Mouse (Mus musculus): ENCODE measurements around the gene Glud1. TPM values are rescaled to one million over a fixed set of nuclear protein-coding genes. Genes with fewer than 3 reads are reported as not detected.

The Glud1 gene
- 100 to 1,000 TPM; 130 to 141 TPM for total RNA-seq (2021)

DNA sequence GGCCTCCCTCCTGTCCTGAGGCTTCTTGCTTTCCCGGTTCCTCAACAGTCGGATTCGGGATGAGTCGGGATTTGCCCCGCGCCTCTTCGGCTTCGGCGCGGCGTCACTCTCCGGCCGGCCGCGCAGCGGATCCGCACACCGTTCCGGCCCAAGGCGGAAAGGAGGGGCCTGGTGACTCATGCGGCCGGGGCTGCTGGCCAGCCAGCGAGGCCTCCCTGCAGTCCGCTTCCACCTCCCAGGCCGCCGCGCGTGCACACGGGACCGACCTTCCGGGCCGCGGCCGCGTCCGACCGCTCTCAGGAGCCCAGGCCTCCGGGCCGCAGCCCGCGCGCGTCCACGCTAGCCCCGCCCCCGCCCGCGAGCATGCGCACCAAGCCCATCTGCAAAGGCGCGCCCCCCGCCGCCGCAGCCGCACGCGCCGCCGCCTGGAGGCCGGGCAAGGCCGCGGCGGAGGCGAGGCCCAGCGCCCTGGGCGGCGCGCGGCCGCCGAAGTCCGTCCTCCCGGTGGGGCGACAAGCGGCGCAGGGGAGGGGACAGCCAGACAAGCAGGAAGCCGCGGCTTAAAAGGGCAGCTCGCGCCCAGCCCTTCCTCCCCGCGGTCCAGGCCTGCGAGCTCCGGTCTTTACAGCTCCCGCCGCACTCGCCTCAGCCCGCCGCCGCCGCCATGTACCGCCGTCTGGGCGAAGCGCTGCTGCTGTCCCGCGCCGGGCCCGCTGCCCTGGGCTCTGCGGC, at the start of gene Glud1, which contains the start of gene Shld2:
Gene Glud1 (plus strand): TSS at position 494 of the 732 bp plus-strand sequence.
Gene Shld2 (minus strand): TSS at position 260 of the 732 bp plus-strand sequence.
- DNase-seq = peak; percentile 96 to 98
- intact Hi-C loops (cut with DNase I) = loop anchor here (2.0 to 5.0 kb wide), 3 partner anchors 38 to 192 kb away; partner anchors contain the start of gene Bmpr1a

GRCm38 (mm10) chr14:34268046-34268445, 42.5 kb upstream of the Glud1 start:
- intact Hi-C loops (cut with DNase I) = no loop called here

GRCm38 (mm10) chr14:34273280-34273679, 37.2 kb upstream of the Glud1 start:
- peak in 1 of 2 experiments; percentile 6 for DNase-seq
- intact Hi-C loops (cut with DNase I) = loop anchor here (1.0 to 10.0 kb wide), 4 partner anchors 39 to 282 kb away; partner anchors contain the start of genes Glud1 and Shld2

More at GRCm38 (mm10) chr14:34268046-34268445, 42.5 kb upstream of the Glud1 start:
- no peak for DNase-seq

DNA sequence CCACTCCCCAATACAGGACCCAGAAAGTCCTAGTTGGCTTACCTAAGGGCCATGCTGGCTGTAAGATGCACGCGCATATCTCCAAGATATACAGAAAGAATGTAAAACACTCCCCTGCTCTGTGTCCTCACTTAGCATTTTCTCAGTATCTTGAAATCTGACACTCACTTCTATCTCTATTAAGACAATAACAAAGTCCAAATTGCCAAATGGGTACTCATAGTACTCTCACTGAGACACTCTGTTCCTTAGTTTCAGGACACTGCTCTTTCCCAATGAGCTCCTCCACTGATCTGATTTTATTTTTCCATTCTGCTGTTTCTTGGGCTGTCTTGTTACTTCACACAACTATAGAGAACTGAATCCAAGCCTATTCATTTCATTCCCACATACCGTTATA, 36.4 kb upstream of the Glud1 start:
- no peak for DNase-seq
- intact Hi-C loops (cut with DNase I) = loop anchor here (5.0 to 10.0 kb wide), 2 partner anchors 38 to 281 kb away; partner anchors contain the start of genes Glud1 and Shld2

GRCm38 (mm10) chr14:34275225-34275624, 35.3 kb upstream of the Glud1 start:
- intact Hi-C loops (cut with DNase I) = loop anchor here (10.0 kb wide), 1 partner anchor 280 kb away; no protein-coding TSS in a partner anchor
- no peak for DNase-seq

DNA sequence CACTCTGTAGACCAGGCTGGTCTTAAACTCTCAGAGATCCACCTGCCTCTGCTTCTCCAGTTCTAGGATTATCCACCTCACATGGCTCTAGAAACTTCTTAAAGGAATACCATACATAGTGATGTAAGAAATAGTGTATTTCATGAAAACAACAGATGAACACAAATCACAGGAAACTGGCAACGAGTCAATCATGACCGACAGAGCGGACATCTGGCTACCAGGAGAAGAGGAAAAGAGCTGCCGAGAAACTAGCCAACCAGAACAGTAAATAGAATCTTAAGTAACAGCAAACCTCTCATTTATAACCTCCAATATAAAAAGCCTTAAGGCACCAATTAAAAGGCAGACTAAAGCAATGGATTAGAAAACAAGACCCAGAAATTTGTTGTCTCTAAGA, 30.8 kb upstream of the Glud1 start:
- intact Hi-C loops (cut with DNase I) = loop anchor here (10.0 kb wide), 1 partner anchor 275 kb away; no protein-coding TSS in a partner anchor

GRCm38 (mm10) chr14:34280798-34281197, 29.7 kb upstream of the Glud1 start:
- intact Hi-C loops (cut with DNase I) = no loop called here

More for the DNA sequence above, 30.8 kb upstream of the Glud1 start:
- no peak for DNase-seq

DNA sequence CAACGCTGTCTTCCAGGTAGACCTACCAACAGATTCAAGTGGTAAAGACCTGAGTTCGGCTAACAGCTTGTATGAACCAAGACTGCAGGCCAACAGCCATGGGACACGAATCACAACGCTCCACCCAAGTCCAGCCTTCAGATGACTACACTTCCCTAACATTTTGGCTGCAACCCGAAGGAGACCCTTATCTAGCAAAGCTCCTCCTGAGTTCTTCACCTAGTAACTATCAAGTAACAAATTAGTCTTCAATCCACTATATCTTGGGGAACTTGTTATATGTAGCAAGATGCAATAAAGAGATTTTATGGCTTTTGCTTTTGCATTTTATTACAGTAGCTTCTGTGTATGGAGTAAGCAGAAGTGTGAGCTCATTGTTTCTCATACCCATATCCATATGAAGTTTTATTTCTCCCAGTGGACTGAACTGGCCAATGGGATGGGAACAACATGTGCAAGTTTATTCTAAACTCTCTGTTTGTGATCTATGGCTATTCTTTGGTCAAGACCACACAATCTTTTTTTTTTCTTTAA, 28.7 kb upstream of the Glud1 start:
- intact Hi-C loops (cut with DNase I) = no loop called here
- DNase-seq = no peak

More at GRCm38 (mm10) chr14:34280798-34281197, 29.7 kb upstream of the Glud1 start:
- DNase-seq = no peak

DNA sequence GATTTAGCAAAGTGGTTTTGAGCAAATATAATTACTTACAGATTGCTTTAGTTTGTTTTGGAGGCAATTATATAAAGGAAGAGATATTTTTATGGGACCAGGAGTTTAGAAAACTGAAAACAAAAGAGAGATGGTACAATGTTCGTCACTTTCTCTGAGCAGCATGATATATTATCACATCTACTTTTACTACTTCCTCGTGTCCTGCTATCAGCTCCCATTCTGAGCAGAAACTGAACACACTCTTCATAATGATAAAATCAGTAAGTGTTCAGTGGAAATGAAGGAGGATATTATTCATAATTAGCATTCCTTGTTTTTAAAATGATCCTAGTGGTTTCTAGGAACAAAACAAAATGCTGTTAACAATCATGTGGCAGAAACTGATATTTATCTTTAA, 22.1 kb upstream of the Glud1 start:
- intact Hi-C loops (cut with DNase I) = no loop called here
- no peak for DNase-seq

DNA sequence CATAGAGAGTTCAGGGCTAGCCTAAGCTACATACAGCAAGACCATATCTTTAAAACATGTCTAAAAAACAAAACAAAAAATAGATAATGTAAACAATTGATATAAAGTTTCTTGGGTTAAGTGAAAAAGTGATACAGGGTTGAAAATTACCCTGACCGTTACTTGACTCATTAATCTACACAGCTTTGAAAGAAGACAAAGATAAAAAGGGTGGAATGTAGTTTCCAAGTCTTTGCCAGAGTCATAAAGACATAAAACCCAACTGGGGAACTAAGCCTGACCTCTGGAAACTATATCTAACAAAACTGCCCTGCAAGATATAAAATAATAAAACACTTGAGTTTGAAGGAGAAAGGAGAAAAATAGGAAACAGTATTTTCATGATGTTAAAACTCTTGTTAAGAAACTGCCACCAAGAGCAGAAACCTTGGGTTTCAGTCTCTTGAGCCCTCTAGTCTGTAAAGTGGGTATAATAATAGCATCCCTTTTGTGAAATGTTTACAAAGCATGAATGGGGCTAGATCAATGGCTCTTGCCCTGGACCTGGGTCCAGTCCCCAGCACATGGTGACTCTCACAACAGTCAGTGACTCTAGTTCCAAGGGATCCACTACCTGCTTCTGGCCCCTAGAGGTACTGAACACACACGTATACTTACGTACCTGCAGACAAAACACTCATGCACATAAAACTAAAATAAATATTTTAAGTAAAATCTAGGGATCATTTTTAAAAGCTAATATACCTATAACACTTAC, 21.1 kb upstream of the Glud1 start:
- no peak for DNase-seq
- intact Hi-C loops (cut with DNase I) = no loop called here

DNA sequence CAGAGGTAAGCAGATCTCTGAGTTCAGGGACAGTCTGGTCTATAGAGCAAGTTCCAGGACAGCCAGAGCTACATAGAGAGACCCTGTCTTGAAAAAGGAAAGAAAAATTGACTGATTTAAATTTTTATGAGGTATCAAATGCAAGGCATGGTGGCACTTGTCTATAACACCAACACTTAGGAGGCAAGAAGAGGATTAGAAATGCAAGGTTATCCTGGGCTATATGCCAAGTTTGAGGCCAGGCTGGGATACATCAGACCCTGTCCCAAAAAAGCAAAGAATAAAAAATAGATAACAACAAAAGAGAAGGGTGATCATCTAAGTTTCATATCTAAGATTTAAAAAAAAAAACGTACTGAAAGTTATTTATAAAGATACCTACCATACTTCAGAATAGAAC, 20.3 kb upstream of the Glud1 start:
- no peak for DNase-seq
- intact Hi-C loops (cut with DNase I) = no loop called here

GRCm38 (mm10) chr14:34293641-34294040, 16.9 kb upstream of the Glud1 start:
- no peak for DNase-seq
- intact Hi-C loops (cut with DNase I) = no loop called here

DNA sequence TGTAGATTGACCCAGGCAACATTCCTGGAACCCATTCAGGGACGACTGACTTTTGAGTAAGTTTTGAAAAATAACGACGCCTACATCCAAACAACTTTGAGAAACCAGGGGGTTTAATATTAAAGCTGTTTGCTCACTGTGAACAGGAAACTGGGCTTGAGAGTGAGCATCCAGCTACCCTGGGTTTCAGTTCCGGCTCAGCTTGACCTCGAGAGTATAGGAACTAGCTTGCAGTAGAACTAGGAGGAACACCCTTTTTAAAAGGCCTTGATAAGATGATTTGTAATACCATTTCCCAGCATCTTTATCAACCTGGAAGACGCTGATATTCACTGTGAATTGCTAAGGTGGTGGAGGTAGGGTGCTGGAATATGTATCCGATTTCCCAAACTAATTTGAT, 14.2 kb upstream of the Glud1 start:
- intact Hi-C loops (cut with DNase I) = no loop called here
- DNase-seq = no peak

GRCm38 (mm10) chr14:34297038-34297437, 13.5 kb upstream of the Glud1 start:
- intact Hi-C loops (cut with DNase I) = no loop called here
- no peak for DNase-seq

- no peak for DNase-seq
- intact Hi-C loops (cut with DNase I) = no loop called here
Observed at GRCm38 (mm10) chr14:34297634-34298033, 12.9 kb upstream of the Glud1 start.

DNA sequence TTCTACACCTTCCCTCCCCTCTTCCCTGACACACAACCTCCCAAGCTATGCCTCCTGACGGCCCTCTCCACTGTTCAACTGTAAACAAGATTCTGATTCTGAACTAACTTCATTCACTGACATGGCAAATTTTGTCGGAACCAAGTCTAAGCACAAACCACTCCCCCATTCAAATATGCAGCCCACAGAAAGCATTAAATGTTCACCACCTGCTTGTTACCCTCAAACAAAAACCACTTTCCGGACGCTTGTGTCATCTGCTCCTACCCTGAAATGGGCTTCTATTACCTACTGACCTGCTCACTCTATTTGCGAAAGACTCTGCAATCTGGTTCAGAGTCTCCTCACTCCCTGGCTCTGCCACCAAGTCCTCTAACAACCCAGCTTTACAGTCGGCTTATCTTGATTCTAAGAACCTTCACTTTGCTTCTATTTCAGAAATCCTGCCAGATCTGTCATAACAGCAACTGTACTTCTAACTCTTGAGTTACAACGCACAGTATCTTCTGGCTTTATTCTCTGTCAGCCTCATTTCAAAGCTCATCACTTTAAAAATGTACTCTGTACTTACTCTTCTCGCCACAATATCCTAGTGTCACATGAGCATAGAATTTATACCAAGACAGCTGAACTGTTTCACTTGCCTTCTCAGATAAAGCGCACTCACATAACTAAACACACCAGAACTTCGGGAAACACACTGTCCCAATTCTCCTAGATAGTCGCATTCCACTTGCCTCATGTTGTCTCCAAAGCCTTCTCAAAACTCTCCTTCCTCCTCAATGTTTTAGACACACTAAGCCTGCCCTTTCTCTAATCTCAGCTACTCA, 11.4 kb upstream of the Glud1 start:
- peak in 1 of 2 experiments; percentile 25 for DNase-seq
- intact Hi-C loops (cut with DNase I) = no loop called here

DNA sequence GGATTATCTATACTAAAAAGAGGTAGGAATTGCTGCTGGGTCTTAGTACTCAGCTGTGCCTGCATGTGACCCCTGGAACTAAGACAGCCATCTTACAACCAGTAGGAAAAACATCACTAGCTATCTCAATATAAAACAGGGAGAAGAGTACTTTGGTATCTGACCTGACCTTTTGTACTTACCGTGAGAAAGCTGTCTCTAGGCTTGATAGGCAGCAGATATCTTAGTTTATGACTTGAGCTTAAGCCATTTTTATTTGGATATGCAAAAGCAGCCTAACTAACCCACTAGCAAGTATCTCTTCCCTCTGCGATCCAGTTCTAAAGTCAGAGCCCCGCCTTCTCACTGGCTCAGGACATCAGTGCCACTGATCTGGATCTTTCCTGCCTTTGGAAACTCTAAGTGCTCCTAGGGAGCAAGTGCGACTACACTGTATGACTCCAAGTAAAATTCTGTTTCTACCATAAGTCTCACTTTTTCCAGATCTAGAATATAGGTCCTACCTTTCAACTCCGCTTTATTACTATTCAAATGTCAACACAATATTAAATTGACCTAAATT, 7.8 kb upstream of the Glud1 start:
- DNase-seq = no peak

DNA sequence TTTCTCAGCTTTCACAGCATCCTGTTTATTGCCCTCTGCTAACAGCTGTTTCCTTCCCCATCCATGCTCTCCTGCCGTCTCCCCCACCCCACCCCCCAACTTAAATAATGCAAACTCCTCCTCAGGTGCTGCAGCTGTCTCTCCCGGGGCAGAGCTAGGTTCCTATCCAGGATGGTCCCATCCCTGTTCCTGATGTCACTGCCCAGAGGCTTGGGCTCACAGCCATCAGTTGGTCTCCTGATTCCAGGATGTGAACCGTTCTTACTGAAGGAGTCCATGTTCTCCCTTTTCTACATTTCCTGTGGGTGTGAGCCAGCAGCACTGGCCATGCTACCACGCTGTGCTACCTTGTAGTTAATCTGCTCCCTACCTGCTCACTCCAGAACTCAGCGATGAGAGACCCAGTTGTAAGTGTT, 7.3 kb upstream of the Glud1 start:
- peak in 1 of 2 experiments; percentile 24 for DNase-seq
- intact Hi-C loops (cut with DNase I) = no loop called here

More for the DNA sequence above, 7.8 kb upstream of the Glud1 start:
- intact Hi-C loops (cut with DNase I) = no loop called here

DNA sequence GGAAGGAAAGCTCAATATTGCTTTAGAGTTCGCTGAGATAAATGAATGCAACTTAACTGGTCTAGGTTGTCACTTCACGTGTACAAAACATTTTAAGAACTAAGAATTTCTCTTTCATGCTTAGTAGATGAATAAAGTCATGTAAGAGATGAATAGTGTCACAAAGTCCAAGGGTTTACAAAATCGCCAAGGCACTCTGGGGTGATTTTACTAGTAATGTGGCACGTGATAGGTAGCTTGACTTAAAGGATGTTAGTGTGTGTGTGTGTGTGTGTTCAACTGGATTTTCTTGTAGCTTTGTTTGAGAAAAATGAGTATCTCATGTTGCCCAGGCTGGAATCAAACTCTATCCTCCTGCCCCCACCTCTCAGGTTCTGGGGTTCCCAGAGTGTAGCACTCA, 1.3 kb upstream of the Glud1 start:
- intact Hi-C loops (cut with DNase I) = no loop called here
- no peak for DNase-seq

DNA sequence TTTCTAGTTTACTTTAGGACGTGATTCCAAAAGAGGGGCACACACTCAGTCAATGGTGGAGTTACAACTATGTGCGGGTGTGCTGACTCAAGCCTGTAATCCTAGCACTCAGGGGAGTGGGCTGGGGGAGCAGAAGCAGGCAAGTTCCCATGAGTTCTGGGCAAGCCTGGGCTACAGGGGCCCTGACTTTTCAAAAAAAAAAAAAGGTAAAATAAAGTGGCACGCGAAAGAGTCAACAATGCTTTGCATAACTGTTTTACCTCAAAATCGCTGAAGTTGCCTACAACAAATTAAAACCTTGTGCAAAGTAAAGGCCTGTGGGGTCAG, 657 bp upstream of the Glud1 start:
- intact Hi-C loops (cut with DNase I) = loop anchor here (2.0 to 5.0 kb wide), 3 partner anchors 38 to 192 kb away; partner anchors contain the start of gene Bmpr1a

More for the DNA sequence above, 657 bp upstream of the Glud1 start:
- no peak for DNase-seq

Data from heart, postnatal 10 days (tissue).